Mouse (Mus musculus) embryonic facial prominence, embryonic 14.5 days (tissue): Measurements from ENCODE around the gene Igfbp1. TPM values are rescaled to one million over a fixed set of nuclear protein-coding genes. Genes with fewer than 3 reads are reported as not detected.

Experiments
- ATAC-seq: fragments of 200-750 bp; cut with Nextera tagmentation; 2 replicates; pipeline ENCODE4 v1.8.0; 2017; ENCODE audit warnings: low read depth, moderate number of reproducible peaks, moderate TSS enrichment
- DNase-seq: peaks from one replicate; pipeline ENCODE4 v3.0.0-alpha.2; 2015; ENCODE audit warnings: low spot score
- H3K27ac ChIP-seq: fragments of 300-500 bp; sonication (generic); replicated peaks from 2 replicates; pipeline ENCODE4 v1.5.1; 2014; ENCODE audit warnings: low read depth, mild to moderate bottlenecking, low read length, moderate library complexity
- H3K27me3 ChIP-seq: fragments of 300-500 bp; sonication (generic); replicated peaks from 2 replicates; pipeline ENCODE4 v1.6.1; 2014; ENCODE audit warnings: low read length; ENCODE audit not compliant: control insufficient read depth, insufficient read depth
- H3K36me3 ChIP-seq: fragments of 300-500 bp; sonication (generic); 2 replicates; pipeline ENCODE4 v1.6.1; 2014; ENCODE audit warnings: low read length, mixed read lengths; ENCODE audit not compliant: control insufficient read depth, insufficient read depth
- H3K4me1 ChIP-seq: fragments of 300-500 bp; sonication (generic); 2 replicates; pipeline ENCODE4 v1.6.1; 2014; ENCODE audit warnings: antibody characterized with exemption, low read length; ENCODE audit not compliant: control insufficient read depth, insufficient read depth
- H3K4me2 ChIP-seq: fragments of 300-500 bp; sonication (generic); 2 replicates; pipeline ENCODE4 v1.6.1; 2014; ENCODE audit warnings: low read depth, mild to moderate bottlenecking, low read length, moderate library complexity, mixed read lengths
- H3K4me3 ChIP-seq: fragments of 300-500 bp; sonication (generic); 2 replicates; pipeline ENCODE4 v1.5.1; 2014; ENCODE audit warnings: low read depth, mild to moderate bottlenecking, low read length
- H3K9ac ChIP-seq: fragments of 300-500 bp; sonication (generic); 2 replicates; pipeline ENCODE4 v1.6.1; 2014; ENCODE audit warnings: low read depth, mild to moderate bottlenecking, low read length, moderate library complexity, mixed read lengths
- H3K9me3 ChIP-seq: fragments of 300-500 bp; sonication (generic); 2 replicates; pipeline ENCODE4 v1.6.1; 2016; ENCODE audit warnings: low read length; ENCODE audit not compliant: control insufficient read depth
- WGBS: fragments of 180-500 bp; shearing (Covaris S2); extraction: QIAGEN DNeasy Blood & Tissue Kit; methylation state at CpG from one replicate; pipeline ENCODE4 v1.1.7; 2014; 5-methylcytosine and 5-hydroxymethylcytosine counted together
- polyA plus RNA-seq: library from polyadenylated mRNA; unstranded; fragments of >200 nt; fragmentation: Nextera tagmentation; extraction: Ambion mirVana; gene quantifications from 2 replicates; pipeline ENCODE4 v1.2.1, GENCODE M21; 2014

The Igfbp1 gene
- polyA plus RNA-seq, 1 experiment from 2014 or later, result 0.40 TPM

GRCm38 (mm10) chr11:7239041-7239740, 41.6 kb downstream of the Igfbp1 start:
- peaks cover 1% of the 10 kb centered on the region; the same call in 1 of the 2 replicates for H3K4me1 ChIP-seq
- no peaks in the 10 kb centered on the region for H3K36me3 ChIP-seq
- DNase-seq (no peak), ATAC-seq (no peak)
- H3K9ac ChIP-seq, result no peak overlapping the region
- H3K27ac ChIP-seq, result no peak overlapping the region
- no peak overlapping the region for H3K4me3 ChIP-seq
- no peak overlapping the region for H3K4me2 ChIP-seq
- H3K9me3 ChIP-seq, result no peaks in the 10 kb centered on the region
- H3K27me3 ChIP-seq, result no peaks in the 10 kb centered on the region
- WGBS, result 84% methylated on average over 4 of the region's 4 CpGs

GRCm38 (mm10) chr11:7244782-7245181, 47.2 kb downstream of the Igfbp1 start:
- H3K4me3 ChIP-seq, result no peak overlapping the region
- no peaks in the 10 kb centered on the region for H3K36me3 ChIP-seq
- 86% methylated on average over 1 of the region's 1 CpGs for WGBS
- no peak overlapping the region for H3K4me2 ChIP-seq
- no peak for DNase-seq
- no peaks in the 10 kb centered on the region for H3K27me3 ChIP-seq
- no peak overlapping the region for H3K27ac ChIP-seq
- ATAC-seq, result no peak
- H3K9ac ChIP-seq, result no peak overlapping the region
- H3K4me1 ChIP-seq, result no peaks in the 10 kb centered on the region
- H3K9me3 ChIP-seq, result no peaks in the 10 kb centered on the region

- Histone ChIP-seq H3K4me1 (no peaks in the 10 kb centered on the region), H3K9me3 (no peaks in the 10 kb centered on the region), H3K36me3 (no peaks in the 10 kb centered on the region), H3K27me3 (no peaks in the 10 kb centered on the region), H3K27ac (no peak overlapping the region), H3K4me3 (no peak overlapping the region), H3K9ac (no peak overlapping the region), H3K4me2 (no peak overlapping the region)
- WGBS, result 80% methylated on average over 2 of the region's 2 CpGs
- DNase-seq (no peak), ATAC-seq (no peak)
These were observed 52.8 kb downstream of the Igfbp1 start for GRCm38 (mm10) chr11:7250415-7250814.

- no peak overlapping the region for H3K27ac ChIP-seq
- H3K27me3 ChIP-seq, result no peaks in the 10 kb centered on the region
- DNase-seq, result no peak
- no peak for ATAC-seq
- H3K4me2 ChIP-seq, result no peak overlapping the region
- no peak overlapping the region for H3K4me3 ChIP-seq
- no peaks in the 10 kb centered on the region for H3K36me3 ChIP-seq
- WGBS, result 96% methylated on average over 5 of the region's 5 CpGs
- H3K9me3 ChIP-seq, result no peaks in the 10 kb centered on the region
- no peak overlapping the region for H3K9ac ChIP-seq
- H3K4me1 ChIP-seq, result no peaks in the 10 kb centered on the region
These were observed 53.3 kb downstream of the Igfbp1 start for GRCm38 (mm10) chr11:7250870-7251269.

Other genes with a start within 250 kb of the Igfbp1 start
- gene Adcy1, start 134.3 kb upstream of the Igfbp1 start, polyA plus RNA-seq, result 2.5 and 2.6 TPM in 2 replicates
- gene Gm11985, start 9.2 kb upstream of the Igfbp1 start, polyA plus RNA-seq, result not detected in 2 replicates
- 258 and 266 TPM in 2 replicates for gene Igfbp3, start 16.1 kb downstream of the Igfbp1 start, polyA plus RNA-seq